Mouse (Mus musculus) spleen, postnatal 14 days (tissue): Measurements from ENCODE around the gene Tsc1.

ENCODE experiments used
- DNase-seq, 2 experiments: peaks; one replicate each; pipeline ENCODE4 v3.0.0; 2021 to 2022; ENCODE audit warnings: low spot score in 2 of 2

Tsc1 gene

GRCm38 (mm10) chr2:28727786-28728404, 86.9 kb downstream of the Tsc1 start:
- DNase-seq = no peak

GRCm38 (mm10) chr2:28730676-28731075, 89.6 kb downstream of the Tsc1 start:
- no peak for DNase-seq

- DNase-seq = no peak
These were observed 96.1 kb downstream of the Tsc1 start for GRCm38 (mm10) chr2:28737112-28737511.

GRCm38 (mm10) chr2:28740159-28740558, 99.1 kb downstream of the Tsc1 start:
- no peak for DNase-seq
